Mouse (Mus musculus) liver, embryonic 14.5 days (tissue): ENCODE data around the gene Psmb3. TPM values are rescaled to one million over a fixed set of nuclear protein-coding genes. Genes with fewer than 3 reads are reported as not detected.

ENCODE experiments used
- ATAC-seq: fragments of 200-750 bp; cut with Nextera tagmentation; 2 replicates; pipeline ENCODE4 v1.8.0; 2017; ENCODE audit warnings: moderate number of reproducible peaks, mild to moderate bottlenecking, moderate library complexity; ENCODE audit not compliant: insufficient read depth
- DNase-seq, 3 experiments: peaks; one replicate each; pipeline ENCODE4 v3.0.0-alpha.2; 2012 to 2013; ENCODE audit warnings: low read depth in 3 of 3, low spot score in 3 of 3
- H3K27ac ChIP-seq: fragments of 300-500 bp; sonication (generic); 2 replicates; pipeline ENCODE4 v1.5.1; 2014; ENCODE audit warnings: moderate library complexity, mild to moderate bottlenecking, control low read depth, inconsistent platforms
- H3K27me3 ChIP-seq: fragments of 300-500 bp; sonication (generic); 2 replicates; pipeline ENCODE4 v1.6.1; 2014; ENCODE audit warnings: mild to moderate bottlenecking, low read length, moderate library complexity; ENCODE audit not compliant: control insufficient read depth, insufficient read depth
- H3K36me3 ChIP-seq: fragments of 300-500 bp; sonication (generic); replicated peaks from 2 replicates; pipeline ENCODE4 v1.6.1; 2014; ENCODE audit warnings: low read depth; ENCODE audit not compliant: control insufficient read depth, insufficient read depth
- H3K4me1 ChIP-seq, 2 experiments: fragments of 200-500 bp in 1 of 2; fragments of 300-500 bp in 1 of 2; sonication (generic) in 1 of 2; replicated peaks; 2 replicates each; pipeline ENCODE4 v1.6.1; 2012 to 2014; ENCODE audit warnings: antibody characterized with exemption in 1 of 2, inconsistent platforms in 1 of 2, low read length in 1 of 2; ENCODE audit not compliant: control insufficient read depth in 2 of 2, insufficient read depth in 2 of 2
- H3K4me2 ChIP-seq: fragments of 300-500 bp; sonication (generic); 2 replicates; pipeline ENCODE4 v1.6.1; 2014; ENCODE audit warnings: low read depth, mild to moderate bottlenecking, control low read depth, moderate library complexity
- H3K4me3 ChIP-seq, 2 experiments: fragments of 200-500 bp in 1 of 2; fragments of 300-500 bp in 1 of 2; sonication (generic) in 1 of 2; 2 replicates each; pipeline ENCODE4 v1.5.1; 2012 to 2014; ENCODE audit warnings: low read depth in 2 of 2, low read length in 2 of 2, mild to moderate bottlenecking in 2 of 2, control low read depth in 1 of 2, inconsistent platforms in 1 of 2, moderate library complexity in 1 of 2; ENCODE audit not compliant: insufficient read depth in 1 of 2
- H3K9ac ChIP-seq: fragments of 300-500 bp; sonication (generic); replicated peaks from 2 replicates; pipeline ENCODE4 v1.6.1; 2014; ENCODE audit warnings: mild to moderate bottlenecking, control low read depth, moderate library complexity
- H3K9me3 ChIP-seq: fragments of 300-500 bp; sonication (generic); 2 replicates; pipeline ENCODE4 v1.6.1; 2016; ENCODE audit warnings: low read length, mixed read lengths; ENCODE audit not compliant: control insufficient read depth
- CTCF ChIP-seq: IDR thresholded peaks from 2 replicates; pipeline ENCODE4 v1.5.1; 2016; ENCODE audit warnings: antibody characterized with exemption, low read depth, control low read depth
- EP300 ChIP-seq: IDR thresholded peaks from 2 replicates; pipeline ENCODE4 v1.6.1; 2016; ENCODE audit warnings: antibody characterized with exemption, low read depth
- WGBS: fragments of 180-500 bp; shearing (Covaris S2); extraction: QIAGEN DNeasy Blood & Tissue Kit; methylation state at CpG from one replicate; pipeline ENCODE4 v1.1.7; 2014; ENCODE audit not compliant: insufficient replicate concordance; 5-methylcytosine and 5-hydroxymethylcytosine counted together
- polyA plus RNA-seq, 2 experiments: library from polyadenylated mRNA; depleted of rRNA in 1 of 2; stranded (reverse) in 1 of 2; unstranded in 1 of 2; fragments of >200 nt; fragmentation: Nextera tagmentation in 1 of 2; extraction: Ambion mirVana in 1 of 2; gene quantifications; 2 replicates each; pipeline versions ENCODE4 v1.2.1 to v1.2.3; 2012 to 2014

Gene Psmb3
- polyA plus RNA-seq, 2 experiments: 197 to 330 TPM

DNA sequence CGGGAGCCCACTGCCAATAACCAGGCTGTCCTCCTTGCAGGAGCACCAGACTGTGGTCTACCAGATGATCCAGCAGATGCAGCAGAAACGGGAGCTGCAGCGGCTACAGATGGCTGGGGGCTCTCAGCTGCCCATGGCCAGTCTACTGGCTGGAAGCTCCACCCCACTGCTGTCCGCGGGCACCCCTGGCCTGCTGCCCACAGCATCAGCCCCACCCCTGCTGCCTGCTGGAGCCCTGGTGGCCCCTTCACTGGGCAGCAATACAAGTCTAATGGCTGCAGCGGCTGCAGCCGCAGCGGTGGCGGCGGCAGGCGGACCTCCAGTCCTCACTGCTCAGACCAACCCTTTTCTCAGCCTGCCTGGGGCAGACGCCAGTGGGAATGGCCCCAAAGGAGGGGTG, 22.8 kb upstream of the Psmb3 start:
- ATAC-seq: no peak
- Histone ChIP-seq H3K4me3 (no peak overlapping the region), H3K9me3 (no peaks in the 10 kb centered on the region), H3K27me3 (no peaks in the 10 kb centered on the region), H3K4me2 (no peak overlapping the region), H3K4me1 (no peaks in the 10 kb centered on the region), H3K9ac (no peak overlapping the region), H3K36me3 (no peaks in the 10 kb centered on the region), H3K27ac (no peak overlapping the region)
- WGBS: 74% methylated on average over 12 of the region's 12 CpGs
- no peak for DNase-seq
- TF ChIP-seq CTCF (no peak), EP300 (no peak)

DNA sequence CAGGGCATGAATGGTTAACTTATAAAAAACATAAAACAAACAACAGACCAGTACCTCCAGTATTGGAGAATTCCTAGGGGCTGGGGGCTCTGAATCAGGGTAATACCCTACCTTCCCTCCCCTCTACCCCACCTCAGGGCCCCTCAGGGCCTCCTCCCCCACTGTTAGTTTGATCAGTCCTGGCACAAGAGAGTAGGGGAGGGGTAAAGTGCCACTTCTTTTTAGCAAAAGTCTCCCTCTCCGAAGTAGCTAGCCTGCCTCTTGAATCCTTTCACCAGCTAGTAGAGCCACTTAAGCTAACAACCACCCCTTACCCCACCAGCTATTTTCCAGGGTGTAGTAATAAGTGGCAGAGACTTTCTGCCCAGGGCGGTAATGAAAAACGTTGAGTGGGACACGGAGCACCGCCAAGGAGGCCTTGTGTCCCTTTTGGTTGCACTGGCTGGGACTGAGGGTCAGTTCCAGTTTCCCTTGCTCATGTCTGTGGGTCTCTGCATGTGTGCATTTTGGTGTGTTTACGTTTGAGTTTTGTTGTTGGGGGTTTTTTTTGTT, 20.6 kb upstream of the Psmb3 start:
- H3K27ac ChIP-seq: no peak overlapping the region
- TF ChIP-seq CTCF: no peak
- H3K36me3 ChIP-seq: no peaks in the 10 kb centered on the region
- WGBS: 71% methylated on average over 6 of the region's 6 CpGs
- H3K9me3 ChIP-seq: no peaks in the 10 kb centered on the region
- no peak overlapping the region for H3K4me3 ChIP-seq
- ATAC-seq (no peak), DNase-seq (no peak)
- no peak overlapping the region for H3K4me2 ChIP-seq
- H3K9ac ChIP-seq: no peak overlapping the region
- H3K27me3 ChIP-seq: no peaks in the 10 kb centered on the region
- H3K4me1 ChIP-seq: peaks cover 0 to 6% of the 10 kb centered on the region in 2 experiments; a peak in 1 of 4 replicates

DNA sequence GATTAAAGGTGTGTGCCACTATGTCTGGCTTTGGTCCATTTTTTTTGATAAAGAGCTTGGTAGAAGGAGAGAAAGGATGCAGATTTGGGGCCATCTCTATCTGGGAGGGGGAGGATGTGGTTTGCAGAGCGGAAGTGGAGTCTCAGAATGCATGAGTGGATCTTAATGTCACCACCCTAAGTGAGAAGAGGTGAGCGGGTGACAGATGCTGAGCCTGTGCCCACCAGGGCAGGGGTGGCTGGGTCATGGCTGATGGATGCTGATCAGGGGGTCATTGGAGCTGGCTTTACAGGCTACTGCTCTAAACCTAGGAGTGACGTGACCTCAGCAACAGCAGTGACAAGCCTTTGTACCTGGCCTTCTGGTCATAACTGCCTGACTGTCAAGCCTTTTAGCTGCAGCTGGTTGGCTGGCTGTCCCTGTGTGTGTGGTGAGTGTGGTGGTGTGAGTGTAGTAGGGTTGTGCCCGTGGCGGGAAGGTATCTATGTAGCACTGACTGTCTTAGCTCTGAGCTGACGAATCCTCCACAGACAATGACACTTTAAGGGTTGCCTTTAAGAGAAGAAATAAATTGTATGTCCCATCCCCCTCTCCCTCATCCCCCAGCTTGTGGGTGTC, 19.0 kb upstream of the Psmb3 start:
- Histone ChIP-seq H3K4me2 (no peak overlapping the region), H3K36me3 (no peaks in the 10 kb centered on the region), H3K9ac (no peak overlapping the region), H3K4me1 (peaks cover 0 to 6% of the 10 kb centered on the region in 2 experiments; a peak in 1 of 4 replicates), H3K27me3 (no peaks in the 10 kb centered on the region), H3K9me3 (no peaks in the 10 kb centered on the region), H3K4me3 (no peak overlapping the region), H3K27ac (no peak overlapping the region)
- no peak for ATAC-seq
- no peak for DNase-seq
- no peak for TF ChIP-seq CTCF
- no peak for TF ChIP-seq EP300
- WGBS: 35% methylated on average over 6 of the region's 6 CpGs

DNA sequence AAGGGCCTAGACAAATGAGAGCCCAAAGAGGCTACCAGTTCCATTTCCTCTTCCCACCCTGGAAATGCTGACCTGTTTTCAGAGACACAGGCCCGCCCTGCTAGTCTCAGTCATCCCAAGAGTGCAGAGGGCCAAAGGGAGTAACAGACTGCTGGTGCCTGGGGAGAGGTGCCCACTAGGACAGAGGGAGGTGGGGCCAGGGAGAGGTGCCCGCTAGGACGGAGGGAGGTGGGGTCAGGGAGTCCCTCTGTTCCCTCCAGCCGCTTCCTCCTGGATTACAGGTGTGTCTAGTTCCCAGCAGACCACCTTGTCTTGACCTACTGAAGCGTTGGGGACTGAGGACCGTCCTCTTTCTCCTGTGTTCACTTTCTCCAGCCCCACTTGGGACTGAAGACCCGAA, 18.4 kb upstream of the Psmb3 start:
- ATAC-seq: no peak
- Histone ChIP-seq H3K4me2 (no peak overlapping the region), H3K36me3 (no peaks in the 10 kb centered on the region), H3K9ac (no peak overlapping the region), H3K9me3 (no peaks in the 10 kb centered on the region), H3K4me3 (no peak overlapping the region), H3K27me3 (no peaks in the 10 kb centered on the region), H3K27ac (no peak overlapping the region), H3K4me1 (peaks cover 0 to 6% of the 10 kb centered on the region in 2 experiments; a peak in 1 of 4 replicates)
- DNase-seq: no peak
- TF ChIP-seq EP300 (no peak), CTCF (no peak)
- WGBS: 44% methylated on average over 7 of the region's 7 CpGs

DNA sequence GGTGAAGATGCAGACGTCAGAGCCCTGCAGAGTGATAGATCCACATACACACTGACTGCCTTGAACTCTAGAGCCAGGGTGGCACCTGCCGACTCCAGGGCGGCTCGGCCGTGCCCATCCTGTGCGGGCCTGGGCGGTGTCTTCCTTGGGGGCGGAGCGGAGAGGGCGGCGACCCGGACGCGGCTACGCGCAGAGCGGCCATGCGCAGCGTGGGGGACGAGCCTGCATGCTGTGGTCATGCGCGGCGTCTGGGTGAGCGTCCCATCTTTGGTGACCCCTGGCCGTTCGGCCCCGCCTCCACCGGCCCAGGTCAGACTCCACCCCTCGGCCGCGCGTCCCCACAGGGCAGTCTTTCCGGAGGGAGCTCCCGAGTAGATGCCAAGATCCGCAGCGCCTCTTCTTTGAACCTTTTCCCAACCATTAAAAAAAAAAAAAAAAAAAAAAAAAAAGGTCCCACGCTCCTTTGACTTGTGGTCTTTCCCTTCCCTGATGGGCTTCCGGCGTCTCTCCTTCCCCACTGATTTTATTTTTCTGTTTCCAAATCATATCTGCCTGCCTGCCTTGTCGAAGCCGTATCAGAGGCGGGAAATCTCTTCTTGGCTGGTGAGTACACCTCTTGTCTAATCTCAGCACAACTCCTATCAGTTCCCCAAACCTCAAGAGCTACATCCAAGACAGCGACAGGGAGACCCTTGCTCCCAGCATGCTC, 17.4 kb upstream of the Psmb3 start, which contains the start of gene Cisd3:
Gene Cisd3 (plus strand): TSS at position 214 of the 709 bp plus-strand sequence.
- Histone ChIP-seq H3K4me1 (peaks cover 0 to 6% of the 10 kb centered on the region in 2 experiments; a peak in 1 of 4 replicates), H3K4me3 (peak within 1 kb of the TSS; percentile 8 to 47), H3K9me3 (no peaks in the 10 kb centered on the region), H3K36me3 (no peaks in the 10 kb centered on the region), H3K27me3 (no peaks in the 10 kb centered on the region), H3K9ac (no peak within 1 kb of the TSS), H3K4me2 (peak within 1 kb of the TSS; percentile 25), H3K27ac (no peak within 1 kb of the TSS)
- under 1% methylated on average over 43 of the region's 43 CpGs for WGBS
- peak in 2 of 3 experiments; percentile 39 to 41 for DNase-seq
- peak; percentile 79 for ATAC-seq
- no peak for TF ChIP-seq EP300
